Mouse (Mus musculus) urinary bladder, postnatal 36 days (tissue): ENCODE measurements around the gene Ankrd60.

Source experiments
- DNase-seq, 2 experiments: peaks; one replicate each; pipeline ENCODE4 v3.0.0; 2022; ENCODE audit warnings: low spot score in 2 of 2, mixed read lengths in 1 of 2

The Ankrd60 gene

DNA sequence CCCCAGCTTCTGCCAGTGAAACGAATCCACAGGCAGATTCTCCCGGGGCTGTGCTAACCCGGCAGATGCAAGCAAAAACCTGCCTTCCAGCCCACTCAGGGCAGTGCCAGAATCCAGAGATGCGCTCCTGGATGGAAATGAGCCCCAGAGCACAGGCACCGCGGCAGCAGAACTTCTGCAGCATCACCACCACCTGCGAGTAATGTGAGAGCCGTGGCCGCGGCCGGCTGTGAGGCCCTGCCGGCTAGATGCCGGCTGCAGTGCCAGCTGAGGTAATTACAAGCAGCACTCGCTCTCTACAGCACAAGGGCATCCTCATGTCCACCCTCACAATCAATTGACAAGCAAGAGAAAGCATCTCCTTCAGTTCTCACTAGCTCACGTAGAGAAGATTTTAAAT is 6.2 kb upstream of the Ankrd60 start:
- DNase-seq: no peak

DNA sequence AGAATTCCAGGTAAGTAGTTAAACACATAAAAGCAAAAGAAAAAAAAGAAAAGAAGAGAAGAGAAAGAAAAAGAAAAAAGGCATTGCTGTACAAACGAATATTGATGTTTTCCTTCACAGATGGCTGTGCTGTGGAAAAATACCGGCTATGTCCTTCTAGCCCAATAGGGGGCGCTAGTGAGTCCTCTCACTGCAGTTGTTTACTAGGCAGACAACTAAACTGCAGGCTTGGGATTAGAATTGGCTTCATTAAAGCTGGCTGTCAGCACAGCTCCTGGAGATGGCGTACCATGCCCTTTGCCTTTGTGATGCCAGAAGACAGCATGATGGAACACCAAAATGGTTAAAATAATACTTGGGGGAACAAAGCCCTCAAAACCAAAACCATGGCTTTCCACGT is 5.3 kb upstream of the Ankrd60 start:
- no peak for DNase-seq

DNA sequence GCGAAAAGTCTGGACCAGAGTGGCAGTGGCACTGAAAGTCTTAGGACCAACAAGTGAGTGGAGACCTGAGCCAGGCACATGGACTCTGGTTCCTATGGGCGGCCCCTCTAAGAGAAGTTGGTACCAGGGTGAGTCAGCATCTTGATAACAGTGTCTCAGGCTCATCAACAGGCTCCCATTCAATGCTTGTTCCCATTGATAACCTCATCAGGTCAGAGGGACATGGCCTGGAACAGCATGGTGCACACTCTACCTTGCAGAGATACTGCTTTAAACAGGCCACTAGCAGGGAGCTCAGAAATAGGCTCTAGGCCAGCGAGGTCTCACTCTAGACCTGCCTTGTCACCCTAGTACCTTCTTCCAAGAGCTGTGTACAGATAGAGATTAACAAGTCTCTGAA is 4.7 kb upstream of the Ankrd60 start:
- DNase-seq: no peak

DNA sequence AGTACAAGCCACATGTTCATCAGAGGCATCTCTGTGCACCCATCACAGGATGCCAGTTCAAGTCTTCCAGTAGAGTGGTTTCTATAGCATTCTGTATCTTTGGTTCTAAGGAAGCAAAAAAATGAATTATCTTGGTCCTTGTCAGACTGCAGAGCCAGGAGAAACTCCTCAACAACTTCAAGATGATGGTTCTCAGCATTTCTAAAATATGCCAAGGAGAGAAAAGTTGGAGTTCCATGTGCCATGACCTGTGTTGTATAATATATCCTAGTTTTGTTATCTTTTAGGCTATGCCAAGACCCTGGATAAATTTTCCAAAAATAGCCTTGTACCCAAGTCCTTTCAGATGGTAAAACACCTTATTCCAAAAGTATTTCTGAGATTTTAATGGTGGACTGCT is 2.9 kb upstream of the Ankrd60 start:
- no peak for DNase-seq

DNA sequence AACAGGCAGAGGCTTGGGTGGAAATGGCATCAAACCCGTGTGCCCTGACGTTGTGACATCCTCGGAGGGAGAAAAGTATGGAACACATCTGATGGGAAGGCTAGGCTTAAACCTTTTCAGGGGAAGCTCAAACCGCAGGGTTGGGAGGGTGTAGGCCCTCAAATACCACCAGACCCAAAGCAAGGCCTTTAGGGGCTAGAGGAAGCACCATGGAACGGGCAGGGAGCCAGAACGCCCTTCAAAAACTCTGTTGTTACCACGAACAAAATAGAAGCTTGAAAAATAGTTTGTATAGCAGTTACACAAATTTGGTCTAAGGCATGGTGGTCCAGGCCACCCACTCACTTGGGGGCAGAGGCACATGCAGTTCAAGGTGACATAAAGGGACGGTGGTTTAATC is 430 bp upstream of the Ankrd60 start:
- DNase-seq: no peak

DNA sequence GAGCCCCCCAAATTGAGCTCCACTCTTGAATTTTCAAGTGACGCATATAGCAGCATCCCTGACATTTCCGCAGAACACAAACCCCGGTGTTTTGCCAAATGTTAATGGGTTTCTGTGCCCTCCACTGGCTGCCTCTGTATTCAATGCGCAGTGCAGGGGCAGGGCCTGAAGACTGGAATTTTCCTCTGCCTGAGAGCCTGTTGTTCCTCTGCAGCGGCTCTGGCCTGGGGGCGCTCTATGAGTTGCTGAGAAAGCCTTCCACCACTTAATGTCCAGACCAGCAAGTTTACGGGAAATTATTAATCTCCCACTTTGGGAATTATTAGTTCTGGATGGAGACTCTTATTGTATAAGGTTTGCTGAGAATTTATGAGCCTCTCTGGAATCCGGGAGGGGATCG is 14.0 kb downstream of the Ankrd60 start:
- no peak for DNase-seq

DNA sequence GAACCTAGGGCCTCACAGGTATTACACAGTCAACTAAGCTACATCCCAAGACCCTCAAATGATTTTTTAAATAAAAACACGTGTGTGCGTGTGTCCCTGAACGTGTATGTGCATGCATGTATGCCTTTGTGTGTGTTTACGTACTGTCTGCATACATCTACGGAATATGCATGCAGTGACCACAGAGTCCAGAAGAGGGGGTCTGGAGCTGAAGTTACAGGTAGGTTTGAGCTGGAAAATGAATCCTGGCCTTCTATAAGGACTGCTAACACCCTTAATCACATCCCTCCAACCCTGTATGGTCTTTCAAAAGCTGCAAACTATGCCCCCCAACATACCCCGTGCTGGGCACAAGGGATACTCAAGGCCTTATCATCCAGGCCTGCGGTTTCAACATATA is 14.8 kb downstream of the Ankrd60 start:
- no peak for DNase-seq

DNA sequence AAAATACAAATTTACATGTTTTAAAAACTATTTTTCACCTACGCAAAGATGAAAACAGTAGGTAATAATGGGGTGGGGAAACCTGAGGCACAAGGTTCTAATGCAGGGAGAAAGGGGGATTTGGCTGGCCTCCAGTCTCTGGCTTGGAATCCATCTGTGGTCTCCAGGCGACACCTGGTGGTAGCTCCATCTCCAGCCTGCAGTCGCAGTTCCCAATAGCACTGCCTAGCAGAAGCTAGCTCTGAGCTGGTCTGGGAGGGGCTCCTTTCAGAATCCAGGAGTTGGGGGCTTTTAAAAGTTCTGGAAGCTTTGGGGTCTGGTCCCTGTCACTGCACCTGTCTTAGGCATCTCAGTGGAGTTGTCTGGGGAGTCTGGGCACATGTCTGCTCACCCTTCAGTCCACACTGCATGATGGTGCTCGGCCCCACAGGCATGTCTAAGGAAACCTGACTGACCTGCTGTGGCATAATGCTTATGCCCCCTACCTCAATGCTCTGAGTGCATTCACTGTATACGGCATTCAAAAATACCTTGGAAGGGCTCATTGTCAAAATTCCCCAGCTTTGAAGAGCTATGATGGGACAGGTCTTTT is 16.2 kb downstream of the Ankrd60 start:
- DNase-seq: peak; percentile 47 to 50

DNA sequence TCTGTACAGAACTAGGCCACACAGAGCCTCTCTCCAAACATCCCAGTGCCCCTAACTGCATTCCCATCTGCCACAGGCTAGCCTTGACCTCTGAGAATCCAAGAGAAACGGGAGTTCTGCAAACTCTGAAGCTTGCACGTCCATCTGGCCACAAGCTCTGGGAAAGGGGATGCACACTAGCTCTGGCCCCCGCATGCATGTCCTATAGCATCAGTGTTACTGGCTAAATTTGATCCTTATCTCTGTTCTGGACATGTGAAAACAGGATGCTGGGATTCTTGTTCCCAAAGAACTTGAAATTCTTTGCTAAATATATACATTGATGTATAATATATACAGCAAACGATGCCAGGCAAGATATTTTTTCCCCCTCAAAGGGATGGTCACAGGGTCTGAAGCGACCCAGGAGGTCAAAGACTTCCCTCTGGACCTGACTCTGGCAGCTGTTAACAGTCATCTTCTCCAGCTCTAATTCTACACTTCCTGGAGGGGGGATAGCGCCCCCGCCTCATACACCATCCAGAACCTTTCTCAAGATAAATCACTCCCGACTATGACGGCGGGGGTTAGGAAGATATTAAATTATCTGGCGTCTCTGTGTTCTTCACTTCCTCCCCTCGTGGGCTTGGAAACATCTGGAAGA is 19.3 kb downstream of the Ankrd60 start:
- no peak for DNase-seq

DNA sequence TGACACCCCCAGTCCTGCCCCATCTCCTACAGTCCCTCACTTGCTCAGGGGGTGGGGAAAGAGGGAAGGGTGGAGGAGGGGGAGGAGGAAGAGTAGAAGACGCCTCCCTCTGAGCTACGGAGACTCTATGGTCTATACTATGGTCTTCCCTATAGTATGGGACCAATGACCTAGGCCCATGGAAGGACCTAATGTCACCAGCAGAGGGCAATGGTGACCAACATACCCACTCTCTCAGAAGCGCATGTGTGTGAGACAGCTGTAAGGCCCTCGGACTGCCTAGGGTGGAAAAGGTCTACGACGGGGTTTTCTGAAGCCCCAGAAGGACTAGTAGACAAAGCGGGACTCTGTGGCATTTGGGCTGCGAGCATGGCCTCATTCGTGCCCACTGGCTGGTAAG is 24.3 kb downstream of the Ankrd60 start:
- DNase-seq: no peak

DNA sequence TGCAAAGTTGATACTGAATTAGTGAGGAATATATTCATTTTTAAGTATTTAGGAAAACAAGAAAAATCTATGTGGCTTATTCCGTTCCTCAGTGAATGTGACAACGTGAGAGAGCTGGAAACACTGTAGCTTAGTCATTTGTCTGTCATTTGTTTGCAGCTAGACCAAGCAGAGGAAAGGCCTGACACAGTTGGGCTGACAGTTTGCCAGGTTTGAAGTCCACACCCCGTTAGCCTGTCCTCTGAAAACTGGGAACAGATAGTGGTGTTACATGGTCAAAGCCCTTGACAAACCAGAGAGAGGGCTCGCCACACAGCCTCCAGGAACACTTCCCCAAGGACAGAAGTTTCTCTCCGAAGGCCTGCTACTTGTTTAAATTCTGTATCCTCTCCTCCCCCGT is 27.5 kb downstream of the Ankrd60 start:
- DNase-seq: peak in 1 of 2 experiments; percentile 29

DNA sequence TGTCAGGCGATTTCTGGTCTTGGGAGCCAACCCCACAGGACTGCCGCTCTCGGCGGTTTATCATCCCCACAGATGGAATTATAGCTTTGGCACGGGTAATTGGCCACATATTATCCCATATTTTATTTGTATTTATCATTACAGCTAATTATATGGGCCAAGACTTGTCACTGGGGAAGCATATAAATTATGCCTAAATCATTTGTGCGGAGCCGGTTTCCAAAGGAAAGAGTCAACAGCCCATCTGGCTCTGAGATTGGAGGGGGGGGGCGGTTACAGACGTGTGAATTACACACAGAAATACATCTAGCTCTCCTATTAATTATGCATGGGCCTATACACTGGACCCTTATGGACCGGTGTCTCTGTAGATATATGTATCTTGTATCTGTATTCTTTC is 28.9 kb downstream of the Ankrd60 start:
- DNase-seq: no peak

DNA sequence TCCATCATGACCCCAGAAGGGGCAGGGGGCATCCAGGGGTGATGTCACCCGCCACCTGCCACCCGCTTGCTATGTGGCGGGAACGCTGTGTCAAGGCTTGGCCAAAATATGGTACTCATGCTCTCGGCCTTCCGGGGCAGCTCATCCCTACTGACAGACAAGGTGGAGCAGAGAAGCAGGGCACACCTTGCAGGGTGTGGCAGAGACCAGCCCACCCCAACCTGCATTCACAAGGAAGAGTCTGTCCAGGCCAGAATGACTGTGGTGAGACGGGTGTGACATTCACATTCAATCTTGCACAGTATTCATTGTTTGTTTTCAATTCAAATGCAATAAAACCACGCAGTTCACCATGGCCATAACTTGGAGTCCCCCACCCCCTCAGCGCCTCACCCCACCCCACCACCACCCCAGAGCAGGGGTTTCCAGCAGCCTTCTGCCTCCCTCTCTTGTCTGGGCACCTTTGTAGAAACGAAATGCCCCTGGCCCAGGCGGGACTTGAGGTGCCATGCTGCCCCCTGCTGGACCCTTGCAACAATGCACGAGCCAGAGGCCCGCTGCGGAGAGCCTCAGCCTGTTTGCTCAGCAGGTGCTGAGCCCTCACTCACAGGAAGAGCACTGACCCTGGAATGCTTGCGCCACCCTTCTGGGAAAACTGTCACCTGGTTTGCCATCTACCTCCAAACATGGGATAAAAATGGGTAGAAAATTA is 32.0 kb downstream of the Ankrd60 start:
- peak; percentile 66 to 75 for DNase-seq

DNA sequence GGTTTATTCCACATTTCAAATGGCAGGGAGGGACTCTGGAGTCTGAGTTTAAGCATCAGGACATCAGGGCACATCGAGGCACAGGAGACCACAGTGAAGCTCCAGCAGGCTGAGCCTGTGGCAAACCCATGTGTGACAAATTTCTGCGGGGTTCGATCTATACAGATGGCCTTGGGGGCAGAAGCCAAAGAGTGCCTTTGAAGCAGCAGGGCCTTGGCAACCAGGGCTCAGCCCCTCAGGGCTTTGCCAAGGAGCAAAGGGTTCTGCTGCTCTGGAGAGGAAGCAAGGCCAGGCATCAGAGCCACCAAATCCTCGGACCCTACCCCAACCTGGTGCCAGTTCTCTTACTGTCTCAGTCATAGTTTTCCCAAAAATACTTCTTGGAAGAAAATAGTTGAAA is 35.4 kb downstream of the Ankrd60 start:
- no peak for DNase-seq

DNA sequence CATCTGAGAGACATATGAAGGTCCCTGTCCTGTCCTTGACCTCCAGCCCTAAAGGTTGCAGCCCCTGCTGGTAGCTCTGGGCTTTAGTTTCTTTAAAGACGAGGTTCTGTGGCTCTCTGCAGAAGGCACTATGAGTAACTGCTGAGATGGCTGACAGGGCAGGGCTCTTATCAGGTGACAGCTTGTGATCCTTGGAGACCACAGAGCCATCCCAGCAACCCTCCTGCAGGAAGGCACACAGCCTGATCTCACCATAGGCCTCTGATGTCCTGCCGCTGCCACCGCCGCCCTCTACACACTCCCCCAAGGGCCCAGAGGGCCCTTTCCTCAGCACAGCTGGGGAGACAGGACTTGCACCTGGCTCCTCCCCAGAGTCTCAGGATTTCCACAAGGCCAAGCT is 36.4 kb downstream of the Ankrd60 start:
- DNase-seq: no peak

DNA sequence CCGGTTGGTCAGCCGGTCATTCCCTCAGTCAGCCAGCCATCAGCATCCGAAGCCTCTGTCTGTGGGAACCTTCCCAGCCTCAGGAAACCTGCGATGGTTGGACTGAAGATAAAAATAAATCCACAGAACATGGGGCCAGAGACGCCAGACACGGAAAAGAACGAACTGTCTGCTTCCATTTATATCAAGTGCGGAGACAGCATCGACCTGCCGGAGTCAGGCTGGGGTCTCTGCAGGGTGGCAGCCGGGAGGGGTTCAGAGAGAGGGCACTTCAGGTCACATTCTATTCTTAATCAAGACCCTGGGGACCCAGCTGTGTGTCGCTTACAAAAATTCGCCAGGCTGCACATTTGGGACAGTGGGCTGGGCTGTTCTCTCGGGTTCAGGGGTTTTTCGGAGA is 38.4 kb downstream of the Ankrd60 start:
- DNase-seq: no peak

DNA sequence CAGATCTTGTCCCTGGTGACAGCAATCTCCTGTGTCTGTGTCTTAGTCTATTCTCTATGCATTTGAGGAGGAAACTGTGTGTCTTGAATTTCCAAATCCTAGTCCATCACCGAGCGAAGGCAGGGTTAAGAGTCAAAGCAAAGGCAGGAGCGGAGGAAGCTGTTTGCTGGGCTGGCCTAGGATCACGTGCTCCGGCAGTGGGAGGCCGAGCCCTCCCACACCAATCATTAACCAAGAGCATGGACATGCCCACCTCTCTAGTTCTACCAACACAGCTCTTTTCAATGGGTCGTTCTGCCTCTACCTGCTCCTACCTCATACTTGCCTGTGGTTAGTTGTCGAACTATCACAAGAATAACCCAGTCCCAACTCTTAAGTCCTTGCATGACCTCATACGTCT is 42.3 kb downstream of the Ankrd60 start:
- DNase-seq: no peak

DNA sequence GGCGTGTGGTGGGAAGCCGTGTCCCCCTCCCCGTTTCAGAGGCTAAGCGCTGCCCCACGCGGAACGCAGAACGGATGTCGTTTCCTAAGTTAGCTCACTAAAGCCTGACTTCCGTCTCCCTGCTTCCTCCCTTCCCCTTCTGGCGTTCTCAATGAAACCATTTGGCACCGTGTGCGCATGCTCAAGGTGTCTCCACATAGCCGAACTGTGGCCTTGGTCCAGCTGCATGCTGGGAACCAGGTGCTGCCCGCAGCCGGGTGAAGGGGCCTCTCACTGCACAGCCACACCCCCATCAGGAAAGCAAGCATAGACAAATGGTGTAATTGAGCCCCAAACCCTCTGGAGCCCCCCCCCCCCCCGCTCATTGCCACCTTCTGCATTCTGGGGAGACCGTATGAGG is 42.8 kb downstream of the Ankrd60 start:
- no peak for DNase-seq

DNA sequence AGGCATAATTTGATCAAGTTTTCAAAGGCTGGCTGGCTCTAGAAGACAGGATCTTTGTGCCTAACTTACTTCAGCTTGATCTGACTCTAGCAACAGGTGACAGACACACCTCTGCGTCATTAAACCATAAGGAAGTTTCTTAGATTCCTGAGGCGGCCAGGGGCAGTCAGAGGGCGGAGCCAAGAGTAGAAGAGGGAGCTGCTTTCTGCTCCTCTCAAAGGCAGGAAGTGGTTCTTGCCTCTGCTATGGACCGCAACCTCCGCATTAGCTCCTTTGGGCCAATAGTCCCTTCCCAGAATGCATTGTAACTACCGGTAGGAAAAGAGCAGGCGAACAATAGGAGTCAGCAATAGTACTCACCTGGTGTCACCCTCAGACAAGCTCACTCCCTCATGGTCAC is 43.6 kb downstream of the Ankrd60 start:
- DNase-seq: no peak

DNA sequence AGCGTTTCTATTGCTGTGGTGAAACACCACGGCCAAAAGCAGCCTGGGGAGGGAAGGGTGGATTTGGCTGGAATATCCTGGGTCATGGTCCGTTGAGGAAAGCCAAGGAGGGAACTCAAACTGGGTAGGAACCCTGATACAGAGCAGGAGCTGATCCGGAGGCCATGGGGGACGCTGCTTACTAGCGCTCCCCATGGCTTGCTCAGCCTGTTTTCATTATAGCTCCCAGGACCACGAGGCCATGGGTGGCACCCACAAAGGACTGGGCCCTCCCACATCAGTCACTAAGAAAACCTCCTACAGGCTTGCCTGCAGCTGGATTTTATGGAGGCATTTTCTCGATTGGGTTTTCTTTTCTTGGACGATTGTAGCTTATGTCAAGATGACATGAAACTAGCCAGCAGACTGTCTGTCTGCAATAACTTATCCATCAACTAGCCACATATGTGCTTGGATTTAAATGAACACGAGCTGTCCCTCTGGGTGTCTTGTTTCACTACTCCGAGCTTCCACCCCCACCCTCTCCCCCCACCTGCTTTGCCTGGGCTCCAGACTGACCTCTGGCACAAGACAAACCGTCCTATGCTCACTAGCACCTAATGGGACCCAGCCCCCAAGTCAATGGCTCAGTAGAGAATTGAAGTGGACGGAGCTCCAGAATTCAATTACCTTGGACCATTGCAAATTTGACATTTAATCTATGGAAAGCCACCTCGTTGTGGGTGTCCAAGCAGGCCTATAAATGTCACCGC is 45.3 kb downstream of the Ankrd60 start:
- DNase-seq: no peak

DNA sequence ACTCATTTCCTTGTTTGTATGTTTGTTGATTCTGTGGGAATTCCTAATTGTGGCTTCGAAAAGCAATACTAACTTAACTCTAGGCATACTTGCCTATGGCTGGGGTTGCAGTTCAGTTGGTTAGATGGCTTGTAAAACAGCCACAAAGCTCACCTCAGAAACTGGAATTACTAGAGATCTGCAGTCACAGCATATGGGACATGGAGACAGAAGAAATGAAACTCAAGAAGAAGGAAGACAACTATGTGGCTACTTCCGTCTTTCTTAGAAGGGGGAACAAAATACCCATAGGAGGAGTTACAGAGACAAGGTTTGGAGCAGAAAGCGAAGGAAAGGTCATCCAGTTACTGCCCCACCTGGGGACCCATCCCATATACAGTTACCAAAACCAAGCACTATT is 49.7 kb downstream of the Ankrd60 start:
- no peak for DNase-seq

DNA sequence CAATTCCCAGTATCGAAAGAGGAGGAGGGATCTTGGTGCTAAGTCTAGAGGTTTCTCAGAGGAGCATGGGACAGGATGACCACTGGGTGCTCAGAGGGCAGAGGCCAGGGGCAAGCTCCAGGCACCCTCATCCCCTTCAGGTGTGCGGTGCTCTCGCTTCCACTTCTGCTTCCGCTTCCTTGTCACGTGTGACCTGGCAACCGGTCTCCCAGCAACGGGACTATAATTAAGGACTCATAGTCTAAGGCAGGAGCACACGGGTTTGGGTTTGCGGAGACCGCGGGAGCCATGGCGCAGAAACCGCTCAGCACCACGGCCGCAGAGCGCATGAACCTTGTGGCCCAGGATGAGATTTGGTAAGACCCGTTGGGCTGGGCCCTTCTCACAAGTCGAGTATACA is 55.8 kb downstream of the Ankrd60 start, which contains the start of gene 1700021F07Rik:
Gene 1700021F07Rik, plus strand, starts transcription at position 211 of the 400 bp plus-strand sequence.
- DNase-seq: no peak
